22 mouse cellular contexts compared by ENCODE assay signal in the genomic region with DNA sequence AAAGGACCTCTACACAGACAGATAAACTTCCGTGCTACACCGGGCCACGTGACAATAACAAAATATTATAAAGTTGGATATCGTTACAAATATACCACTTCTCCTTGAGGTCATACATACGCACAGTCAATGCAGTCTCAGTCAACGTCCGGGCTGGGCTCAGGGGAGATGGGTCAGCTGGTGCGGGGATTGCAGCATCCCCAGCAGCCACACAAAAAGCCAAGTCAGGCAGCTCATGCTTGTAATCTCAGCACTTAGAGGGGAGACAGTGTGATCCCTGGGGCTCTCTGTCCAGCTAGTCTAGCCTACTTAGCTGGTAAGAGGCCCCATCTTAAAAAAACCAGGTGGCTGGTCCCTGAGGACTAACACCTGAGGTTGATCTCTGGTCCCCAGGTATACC. TPM values are rescaled to one million over a fixed set of nuclear protein-coding genes. Genes with fewer than 3 reads are reported as not detected.
DNase-seq lines count a peak whose midpoint lies in the region; ATAC-seq and TF ChIP-seq lines count a peak whose summit lies in the region.
"Had no signal": no experiment of that assay in that cellular context is flagged by ENCODE, and none has a peak within 500 bp of the region (broad histone marks: within the 10 kb centered on the region; RNA-seq: fewer than 3 reads in every experiment).

No protein-coding gene starts in this region.

- H3K36me3 ChIP-seq in heart, adult 2 months (ENCODE audit: control insufficient read depth, insufficient read depth, low read length), result no peaks in the 10 kb centered on the region
- no peaks in the 10 kb centered on the region for H3K36me3 ChIP-seq in lung, postnatal 0 days (ENCODE audit: insufficient read depth, low read length)
- H3K36me3 ChIP-seq: G1E had no signal

- WGBS in heart, adult 2 months, result 73% methylated on average over 8 of the region's 8 CpGs
- 80% methylated on average over 8 of the region's 8 CpGs for WGBS in lung, postnatal 0 days

- intact Hi-C loops in heart, postnatal 25 days (cut with DNase I), result no loop called here
- intact Hi-C loops in heart, adult 2 months (cut with DNase I), result no loop called here

- TF ChIP-seq EP300 in heart, adult 2 months (IDR thresholded peaks at IDR 0.05; ENCODE audit: insufficient read depth, low read depth, low read length), result no peak
- TF ChIP-seq EP300 in lung, postnatal 0 days (IDR thresholded peaks at IDR 0.05), result no peak

- no peak overlapping the region for H3K4me3 ChIP-seq in heart, adult 2 months
- H3K4me3 ChIP-seq in lung, postnatal 0 days (ENCODE audit: low read depth, low read length), result no peak overlapping the region

- H3K4me2 ChIP-seq in lung, postnatal 0 days (replicated peaks; ENCODE audit: low read depth, low read length), result no peak overlapping the region

- DNase-seq in heart, adult 11 months, result peak; percentile 95
- no peak for DNase-seq in heart, postnatal 25 days (ENCODE audit: low spot score)
- DNase-seq in heart, adult 18-20 months, result peak; percentile 29 to 34
- no peak for DNase-seq in heart, adult 2 months
- DNase-seq in lung, postnatal 0 days (ENCODE audit: low spot score), result no peak
- DNase-seq in lung, adult 18-20 months, result no peak
- DNase-seq: adrenal gland, adult 2 months; adrenal gland, adult 8-10 months; adrenal gland, postnatal 10 days; adrenal gland, postnatal 14 days; adrenal gland, postnatal 25 days; adrenal gland, postnatal 36 days; B cell, adult 2 months; cerebellum, adult 11 months; cerebellum, adult 11-12 months; cerebellum, adult 18-20 months had no signal

- no peak overlapping the region for H3K27ac ChIP-seq in heart, adult 2 months
- H3K27ac ChIP-seq in lung, postnatal 0 days (ENCODE audit: low read length), result no peak overlapping the region

- ATAC-seq in lung, postnatal 0 days, result peak; percentile 44
- ATAC-seq: activated CD4-positive, CD25-positive, alpha-beta regulatory T cell, adult 4 months; CD4-positive, CD25-positive, alpha-beta regulatory T cell, adult 4 months; Patski had no signal

- no peak for TF ChIP-seq POLR2A in heart, adult 2 months (IDR thresholded peaks at IDR 0.05; ENCODE audit: insufficient read depth, low read depth, low read length)

- no peak for TF ChIP-seq CTCF in heart, adult 2 months (IDR thresholded peaks at IDR 0.05)
- TF ChIP-seq CTCF in lung, postnatal 0 days (IDR thresholded peaks at IDR 0.05), result no peak

- H3K9me3 ChIP-seq in lung, postnatal 0 days (ENCODE audit: low read length), result no peaks in the 10 kb centered on the region
- H3K9me3 ChIP-seq: G1E had no signal

- H3K27me3 ChIP-seq in heart, adult 2 months (ENCODE audit: control insufficient read depth, insufficient read depth, low read length), result no peaks in the 10 kb centered on the region
- no peaks in the 10 kb centered on the region for H3K27me3 ChIP-seq in lung, postnatal 0 days (replicated peaks; ENCODE audit: insufficient read depth, low read length)
- H3K27me3 ChIP-seq: Patski had no signal

- peaks cover 1% of the 10 kb centered on the region; the same call in 1 of the 2 replicates for H3K4me1 ChIP-seq in heart, adult 2 months (ENCODE audit: control insufficient read depth, insufficient read depth, low read length)
- H3K4me1 ChIP-seq in lung, postnatal 0 days (ENCODE audit: insufficient read depth, low read depth, low read length), result no peaks in the 10 kb centered on the region

- no peaks in the 10 kb centered on the region for H3K79me2 ChIP-seq in heart, adult 2 months (replicated peaks; ENCODE audit: control insufficient read depth, insufficient read depth, low read length)

- no peak overlapping the region for H3K9ac ChIP-seq in heart, adult 2 months (ENCODE audit: low read depth, low read length)
- H3K9ac ChIP-seq in lung, postnatal 0 days (replicated peaks; ENCODE audit: low read depth), result no peak overlapping the region

RNA-seq across cellular contexts. Expression of a gene that starts 26.9 kb away (rescaled TPM):
- 10 to 100 TPM; 36.8 to 37.5 TPM for total RNA-seq in heart, postnatal 25 days (2021)
- total RNA-seq in heart, adult 18-20 months (2021), result 10 to 100 TPM; 48.1 to 52.5 TPM
- total RNA-seq in heart, adult 2 months (2021), result 10 to 100 TPM; 42.5 to 44.5 TPM
- 34.5 and 40.3 TPM in 2 replicates for polyA plus RNA-seq in heart, adult 2 months (2012; rRNA removed)
- 17.0 and 20.0 TPM in 2 replicates for polyA plus RNA-seq in lung, postnatal 0 days (2015; fragmentation: Nextera tagmentation; extraction: Ambion mirVana)

RNA-seq across cellular contexts. Expression of a gene that starts 46.3 kb away (rescaled TPM):
- not detected for total RNA-seq in heart, postnatal 25 days (2021)
- not detected for total RNA-seq in heart, adult 18-20 months (2021)
- total RNA-seq in heart, adult 2 months (2021), result not detected
- polyA plus RNA-seq in heart, adult 2 months (2012; rRNA removed), result 0.06 and 0.08 TPM in 2 replicates
- polyA plus RNA-seq in lung, postnatal 0 days (2015; fragmentation: Nextera tagmentation; extraction: Ambion mirVana), result 0.21 and 0.23 TPM in 2 replicates
- total RNA-seq: G1E, MEL had no signal
- polyA plus RNA-seq: G1E had no signal

RNA-seq across cellular contexts. Expression of a gene that starts 50.6 kb away (rescaled TPM):
- 1 to 10 TPM; 1.1 to 1.7 TPM for total RNA-seq in heart, postnatal 25 days (2021)
- 1 to 10 TPM; 1.5 to 1.8 TPM for total RNA-seq in heart, adult 18-20 months (2021)
- 1 to 10 TPM; 1.1 to 1.3 TPM for total RNA-seq in heart, adult 2 months (2021)
- 1.2 and 1.3 TPM in 2 replicates for polyA plus RNA-seq in heart, adult 2 months (2012; rRNA removed)
- polyA plus RNA-seq in lung, postnatal 0 days (2015; fragmentation: Nextera tagmentation; extraction: Ambion mirVana), result 0.63 and 1.1 TPM in 2 replicates
- total RNA-seq: CH12.LX, MEL had no signal
- polyA plus RNA-seq: CD4-positive, CD25-positive, alpha-beta regulatory T cell, adult 4 months had no signal

Comparison
In these comparisons a context has a peak if more than half of its experiments do, and no peak if none do; other contexts are left out.
1. DNase-seq: peak in heart, adult 11 months (single experiment) and heart, adult 18-20 months (2 of 2); none in heart, postnatal 25 days (single experiment), heart, adult 2 months (0 of 2), lung, postnatal 0 days (single experiment) and lung, adult 18-20 months (0 of 2).